In the genomic region with DNA sequence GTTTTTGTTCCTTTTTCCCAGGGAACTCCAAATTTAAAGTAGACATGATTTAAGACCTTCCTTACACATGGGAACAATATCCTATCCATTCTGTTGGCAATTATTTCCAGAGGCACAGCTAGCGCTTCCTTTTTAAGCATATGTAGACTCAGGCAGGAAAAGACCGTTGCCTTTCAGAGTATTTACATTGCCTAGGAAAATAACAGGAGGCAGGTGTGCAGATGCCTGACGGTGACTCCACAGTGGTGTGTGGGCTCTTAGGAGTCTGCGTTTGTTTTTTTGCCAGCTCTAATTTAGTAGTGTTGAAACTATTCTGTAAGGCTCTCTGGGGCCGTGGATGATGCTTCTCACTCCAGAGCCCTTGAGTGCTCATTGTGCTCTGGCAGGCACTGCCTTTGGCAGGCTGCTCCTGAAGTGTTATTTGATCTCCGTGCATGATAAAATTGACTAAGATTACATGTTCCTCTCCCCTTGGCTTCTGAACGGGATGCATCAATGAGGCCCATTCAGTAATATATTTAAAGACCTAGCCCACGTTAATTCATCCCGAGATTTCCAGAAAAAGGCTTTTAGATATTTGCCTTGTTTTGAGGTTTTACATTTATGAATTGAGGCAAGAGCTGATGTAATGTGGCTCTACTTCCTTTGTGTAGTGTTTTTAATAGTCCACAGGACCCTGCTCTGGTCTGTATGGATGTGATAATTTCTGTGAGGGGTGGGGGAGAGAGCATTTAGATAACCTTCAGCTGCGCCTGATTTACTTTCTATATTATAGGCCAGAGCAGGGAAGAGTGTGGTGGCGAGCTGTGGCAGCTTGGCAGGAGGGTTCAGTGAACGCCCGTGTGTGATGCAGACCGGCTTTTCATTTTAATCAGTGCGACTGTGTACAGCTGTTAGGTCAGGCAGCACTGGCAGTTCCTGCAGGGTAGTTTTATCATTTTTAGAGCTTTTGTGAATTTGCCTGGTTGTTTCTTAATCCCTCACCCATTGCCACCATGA, we compare ENCODE assay signal across 8 mouse cellular contexts.
DNase-seq lines count a peak whose midpoint lies in the region; ATAC-seq lines count a peak whose summit lies in the region.

No protein-coding gene starts in this region.

- no peaks in the 10 kb centered on the region for H3K9me3 ChIP-seq in kidney, embryonic 14.5 days (ENCODE audit: control insufficient read depth, low read length)
- H3K9me3 ChIP-seq in embryonic facial prominence, embryonic 15.5 days (replicated peaks) = no peaks in the 10 kb centered on the region
- H3K9me3 ChIP-seq in heart, embryonic 15.5 days (replicated peaks) = no peaks in the 10 kb centered on the region
- H3K9me3 ChIP-seq in limb, embryonic 15.5 days = no peaks in the 10 kb centered on the region
- no peaks in the 10 kb centered on the region for H3K9me3 ChIP-seq in midbrain, embryonic 14.5 days (ENCODE audit: control insufficient read depth, low read length)

- peaks cover 61% of the 10 kb centered on the region for H3K4me1 ChIP-seq in kidney, embryonic 14.5 days (ENCODE audit: control insufficient read depth, insufficient read depth, low read length)
- H3K4me1 ChIP-seq in embryonic facial prominence, embryonic 15.5 days = peaks cover 60% of the 10 kb centered on the region
- peaks cover 62% of the 10 kb centered on the region for H3K4me1 ChIP-seq in heart, embryonic 15.5 days (replicated peaks)
- peaks cover 53% of the 10 kb centered on the region for H3K4me1 ChIP-seq in limb, embryonic 15.5 days
- H3K4me1 ChIP-seq in midbrain, embryonic 14.5 days (ENCODE audit: control insufficient read depth, insufficient read depth, low read length) = peaks cover 58% of the 10 kb centered on the region

- peak overlapping the region; percentile 90 for H3K27ac ChIP-seq in kidney, embryonic 14.5 days (ENCODE audit: low read depth, low read length)
- H3K27ac ChIP-seq in embryonic facial prominence, embryonic 15.5 days (replicated peaks) = peak overlapping the region; percentile 87
- H3K27ac ChIP-seq in heart, embryonic 15.5 days = peak overlapping the region; percentile 85
- H3K27ac ChIP-seq in limb, embryonic 15.5 days = peak overlapping the region; percentile 73
- peak overlapping the region; percentile 91 for H3K27ac ChIP-seq in midbrain, embryonic 14.5 days (replicated peaks; ENCODE audit: low read depth, low read length)

- DNase-seq in kidney, adult 18-20 months = no peak
- peak; percentile 81 for DNase-seq in MN1 (ENCODE audit: low spot score)
- DNase-seq in midbrain, embryonic 14.5 days = peak; percentile 75
- DNase-seq in urinary bladder, postnatal 10 days (ENCODE audit: low spot score) = no peak

- no peaks in the 10 kb centered on the region for H3K36me3 ChIP-seq in kidney, embryonic 14.5 days (ENCODE audit: control insufficient read depth, insufficient read depth, low read length)
- no peaks in the 10 kb centered on the region for H3K36me3 ChIP-seq in embryonic facial prominence, embryonic 15.5 days
- no peaks in the 10 kb centered on the region for H3K36me3 ChIP-seq in heart, embryonic 15.5 days
- no peaks in the 10 kb centered on the region for H3K36me3 ChIP-seq in limb, embryonic 15.5 days
- no peaks in the 10 kb centered on the region for H3K36me3 ChIP-seq in midbrain, embryonic 14.5 days (ENCODE audit: control insufficient read depth, insufficient read depth, low read length)

- H3K4me2 ChIP-seq in kidney, embryonic 14.5 days (replicated peaks; ENCODE audit: low read depth, low read length) = peak overlapping the region; percentile 92
- peak overlapping the region; percentile 92 for H3K4me2 ChIP-seq in embryonic facial prominence, embryonic 15.5 days (replicated peaks)
- H3K4me2 ChIP-seq in heart, embryonic 15.5 days = peak overlapping the region; percentile 88
- H3K4me2 ChIP-seq in limb, embryonic 15.5 days = peak overlapping the region; percentile 94
- H3K4me2 ChIP-seq in midbrain, embryonic 14.5 days (ENCODE audit: low read length) = peak overlapping the region; percentile 92

- WGBS in kidney, embryonic 14.5 days = 4% methylated on average over 15 of the region's 15 CpGs
- WGBS in embryonic facial prominence, embryonic 15.5 days = 4% methylated on average over 15 of the region's 15 CpGs
- 6% methylated on average over 15 of the region's 15 CpGs for WGBS in heart, embryonic 15.5 days
- 6% methylated on average over 15 of the region's 15 CpGs for WGBS in limb, embryonic 15.5 days
- WGBS in midbrain, embryonic 14.5 days = 2% methylated on average over 15 of the region's 15 CpGs

- peak overlapping the region; percentile 86; the same call in 1 of the 2 replicates for H3K9ac ChIP-seq in kidney, embryonic 14.5 days (ENCODE audit: low read depth, low read length)
- H3K9ac ChIP-seq in embryonic facial prominence, embryonic 15.5 days = no peak overlapping the region
- H3K9ac ChIP-seq in heart, embryonic 15.5 days = peak overlapping the region; percentile 34
- H3K9ac ChIP-seq in limb, embryonic 15.5 days = no peak overlapping the region
- peak overlapping the region; percentile 68; the same call in 1 of the 2 replicates for H3K9ac ChIP-seq in midbrain, embryonic 14.5 days (replicated peaks; ENCODE audit: low read length)

- ATAC-seq in kidney, embryonic 14.5 days (ENCODE audit: low FRiP score, low TSS enrichment) = 0 out of 2 replicates have a peak, but pooled peaks have one; percentile 34
- ATAC-seq in embryonic facial prominence, embryonic 15.5 days (ENCODE audit: insufficient number of reproducible peaks, low FRiP score, low TSS enrichment, low read depth) = peak; percentile 58
- 0 out of 2 replicates have a peak, but pooled peaks have one; percentile 31 for ATAC-seq in heart, embryonic 15.5 days (replicated peaks; ENCODE audit: insufficient number of reproducible peaks, insufficient read depth, low FRiP score, low read depth)
- ATAC-seq in limb, embryonic 15.5 days (ENCODE audit: insufficient number of reproducible peaks, low FRiP score, low TSS enrichment, low read depth) = no peak; the same call in 1 of the 2 replicates
- peak; percentile 64; the same call in 1 of the 2 replicates for ATAC-seq in midbrain, embryonic 14.5 days (ENCODE audit: low FRiP score, low TSS enrichment)

- H3K27me3 ChIP-seq in kidney, embryonic 14.5 days (ENCODE audit: control insufficient read depth, insufficient read depth, low read length) = no peaks in the 10 kb centered on the region
- no peaks in the 10 kb centered on the region for H3K27me3 ChIP-seq in embryonic facial prominence, embryonic 15.5 days
- H3K27me3 ChIP-seq in heart, embryonic 15.5 days = no peaks in the 10 kb centered on the region
- no peaks in the 10 kb centered on the region for H3K27me3 ChIP-seq in limb, embryonic 15.5 days
- no peaks in the 10 kb centered on the region for H3K27me3 ChIP-seq in midbrain, embryonic 14.5 days (ENCODE audit: control insufficient read depth, insufficient read depth, low read length)

- peak overlapping the region; percentile 57 for H3K4me3 ChIP-seq in kidney, embryonic 14.5 days (ENCODE audit: low read length)
- peak overlapping the region; percentile 61 for H3K4me3 ChIP-seq in embryonic facial prominence, embryonic 15.5 days (replicated peaks)
- H3K4me3 ChIP-seq in heart, embryonic 15.5 days = peak overlapping the region; percentile 61
- peak overlapping the region; percentile 61 for H3K4me3 ChIP-seq in limb, embryonic 15.5 days
- H3K4me3 ChIP-seq in midbrain, embryonic 14.5 days (replicated peaks; ENCODE audit: low read depth, low read length) = peak overlapping the region; percentile 48

Comparison
In these comparisons a context has a peak if more than half of its experiments do, and no peak if none do; other contexts are left out.
1. H3K9ac ChIP-seq: peak in kidney, embryonic 14.5 days (single experiment), heart, embryonic 15.5 days (single experiment) and midbrain, embryonic 14.5 days (single experiment); none in embryonic facial prominence, embryonic 15.5 days (single experiment) and limb, embryonic 15.5 days (single experiment).
2. DNase-seq: peak in MN1 (single experiment) and midbrain, embryonic 14.5 days (single experiment); none in kidney, adult 18-20 months (single experiment) and urinary bladder, postnatal 10 days (single experiment).
3. Peak in every context shown above with its lines, with median percentiles within 50 percentile points of each other: H3K27ac ChIP-seq, H3K4me2 ChIP-seq and H3K4me3 ChIP-seq.